Mouse (Mus musculus) regulatory T cell (primary cell): ENCODE results near the gene Rad54l.

Experiments
- in situ Hi-C: fragments of 300-600 bp; cut with MboI, MseI; formaldehyde crosslinking; loops from one replicate; pipeline ENCODE4 v1.15.1; 2025; ENCODE audit warnings: high pct_unique_total_duplicates

The Rad54l gene

GRCm38 (mm10) chr4:116141736-116142135, 18.2 kb upstream of the Rad54l start:
- in situ Hi-C loops = no loop called here

- in situ Hi-C loops = no loop called here
Observed at GRCm38 (mm10) chr4:116140801-116141574, 17.5 kb upstream of the Rad54l start.

GRCm38 (mm10) chr4:116137421-116137996, 14.0 kb upstream of the Rad54l start:
- in situ Hi-C loops = no loop called here

GRCm38 (mm10) chr4:116134990-116135389, 11.5 kb upstream of the Rad54l start:
- in situ Hi-C loops = no loop called here

GRCm38 (mm10) chr4:116133126-116133525, 9.6 kb upstream of the Rad54l start:
- in situ Hi-C loops = no loop called here

GRCm38 (mm10) chr4:116127956-116128355, 4.5 kb upstream of the Rad54l start:
- in situ Hi-C loops = no loop called here

GRCm38 (mm10) chr4:116125803-116126386, 2.4 kb upstream of the Rad54l start:
- in situ Hi-C loops = no loop called here

GRCm38 (mm10) chr4:116122762-116123161, 728 bp downstream of the Rad54l start:
- in situ Hi-C loops = no loop called here

- in situ Hi-C loops = no loop called here
Observed at GRCm38 (mm10) chr4:116111486-116111885, 12.0 kb downstream of the Rad54l start.

- in situ Hi-C loops = no loop called here
Observed at GRCm38 (mm10) chr4:116110695-116111094, 12.8 kb downstream of the Rad54l start.

GRCm38 (mm10) chr4:116105278-116105677, 18.2 kb downstream of the Rad54l start:
- in situ Hi-C loops = no loop called here

GRCm38 (mm10) chr4:116100959-116101358, 22.5 kb downstream of the Rad54l start:
- in situ Hi-C loops = no loop called here

GRCm38 (mm10) chr4:116097211-116097610, 26.3 kb downstream of the Rad54l start:
- in situ Hi-C loops = no loop called here

GRCm38 (mm10) chr4:116096291-116096690, 27.2 kb downstream of the Rad54l start:
- in situ Hi-C loops = no loop called here

- in situ Hi-C loops = no loop called here
Observed at GRCm38 (mm10) chr4:116088510-116089249, 34.8 kb downstream of the Rad54l start.

GRCm38 (mm10) chr4:116077240-116078095, 46.0 kb downstream of the Rad54l start:
- in situ Hi-C loops = no loop called here

GRCm38 (mm10) chr4:116076369-116077231, 46.9 kb downstream of the Rad54l start:
- in situ Hi-C loops = no loop called here

- in situ Hi-C loops = no loop called here
Observed at GRCm38 (mm10) chr4:116075631-116076368, 47.7 kb downstream of the Rad54l start.

- in situ Hi-C loops = no loop called here
Observed at GRCm38 (mm10) chr4:116074861-116075620, 48.4 kb downstream of the Rad54l start, which contains the start of the genes Uqcrh and Lrrc41. Uqcrh (minus strand) TSS chr4:116075071. Lrrc41 (plus strand) TSS chr4:116075269.
